Mouse (Mus musculus) small intestine, adult 2 months (tissue): ENCODE measurements around the gene Soat2.

Source experiments
- CTCF ChIP-seq: fragments of 200-500 bp; IDR thresholded peaks from 2 replicates; pipeline ENCODE4 v1.5.1; 2012; ENCODE audit warnings: low read depth, mild to moderate bottlenecking, control low read depth, inconsistent platforms, low read length, moderate library complexity, mixed read lengths; ENCODE audit not compliant: insufficient replicate concordance, insufficient read length; ENCODE audit errors: extremely low read depth
- POLR2A ChIP-seq: fragments of 200-500 bp; IDR thresholded peaks from 2 replicates; pipeline ENCODE4 v1.6.1; 2012; ENCODE audit warnings: low read depth, mild to moderate bottlenecking, control low read depth, inconsistent platforms, low read length, moderate library complexity

- TF ChIP-seq CTCF = no peak
- TF ChIP-seq POLR2A = no peak
Measured at GRCm38 (mm10) chr15:102106754-102107456, 43.4 kb upstream of the Soat2 start.
